Mouse (Mus musculus) left cerebral cortex, postnatal 36 days (tissue): ENCODE data around the gene Ankrd24. TPM values are rescaled to one million over a fixed set of nuclear protein-coding genes. Genes with fewer than 3 reads are reported as not detected.
"Not testable (repeated sequence)": the region's sequence is repeated elsewhere in the genome, so short reads cannot be mapped to it uniquely, and the experiment has no call there.

ENCODE experiments used
- DNase-seq, 2 experiments: peaks; one replicate each; pipeline ENCODE4 v3.0.0; 2021 to 2022; ENCODE audit warnings: low spot score in 2 of 2, mixed read lengths in 1 of 2
- intact Hi-C: fragments of 180-260 bp; cut with DNase I; formaldehyde crosslinking; loops from one replicate; pipeline ENCODE4 v1.15.1; 2025
- total RNA-seq, 2 experiments: library from RNA; stranded (reverse); gene quantifications; 2 replicates each; pipeline ENCODE4 v1.2.3; 2021

The Ankrd24 gene
- total RNA-seq, 2 experiments from 2014 or later, result 37.8 to 46.7 TPM

DNA sequence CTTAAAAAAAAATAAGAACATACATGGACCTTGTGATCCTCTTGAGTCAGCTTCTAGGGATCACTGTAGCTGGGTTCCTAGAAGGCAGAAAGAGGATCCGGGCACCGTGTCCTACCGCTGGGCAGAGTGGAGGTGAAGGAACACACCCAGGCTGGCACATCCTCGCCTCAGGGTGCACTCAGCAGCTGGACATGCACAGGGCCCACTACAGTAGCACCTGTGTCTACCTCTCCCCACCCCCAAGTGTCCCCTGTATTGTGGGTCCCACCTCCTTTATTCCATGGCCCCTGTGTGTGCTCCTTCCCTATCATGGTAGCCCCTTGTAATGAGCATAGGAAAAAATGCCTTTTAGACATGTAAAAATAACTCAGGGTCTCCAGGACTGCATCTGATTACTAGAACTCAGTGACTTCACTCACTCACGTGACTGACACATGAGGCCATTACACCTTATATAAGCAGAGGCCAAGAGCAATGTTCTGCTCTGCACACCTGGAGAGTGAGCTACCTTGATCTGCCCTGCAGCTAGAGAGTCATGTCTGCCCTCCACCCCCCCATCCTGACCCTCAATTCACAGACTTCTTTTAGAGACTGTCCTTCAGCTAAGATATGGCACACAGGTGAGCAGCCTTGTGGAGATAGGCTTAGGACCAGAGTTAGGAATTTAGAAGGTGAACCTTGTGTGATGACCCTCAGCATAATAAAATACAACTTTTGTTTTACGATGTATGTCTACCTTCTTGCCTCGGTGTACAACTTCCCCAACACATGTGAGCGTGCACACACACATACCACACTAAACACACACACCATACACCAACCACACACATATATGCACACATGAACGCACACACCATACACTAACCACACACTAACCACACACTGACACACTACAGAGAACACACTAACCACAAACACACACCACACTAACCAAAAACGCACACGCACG lies 24.0 kb upstream of the Ankrd24 start:
- intact Hi-C loops, result loop anchor here (2.0 to 5.0 kb wide), 2 partner anchors 41 to 102 kb away; partner anchors contain the start of gene S1pr4
- no peak for DNase-seq

- DNase-seq, result peak; percentile 83 to 88
- intact Hi-C loops, result loop anchor here (2.0 to 5.0 kb wide), 2 partner anchors 42 to 103 kb away; partner anchors contain the start of gene S1pr4
Observed at GRCm38 (mm10) chr10:81604968-81605665, 23.2 kb upstream of the Ankrd24 start.

GRCm38 (mm10) chr10:81605666-81605973 lies 22.7 kb upstream of the Ankrd24 start:
- DNase-seq, result no peak
- intact Hi-C loops, result loop anchor here (2.0 kb wide), 1 partner anchor 43 kb away; no protein-coding TSS in a partner anchor

GRCm38 (mm10) chr10:81605974-81606751 lies 22.2 kb upstream of the Ankrd24 start, which contains the start of gene BC025920:
Gene BC025920 (plus strand): TSS chr10:81606270.
- peak; percentile 90 to 91 for DNase-seq
- intact Hi-C loops, result loop anchor here (2.0 kb wide), 1 partner anchor 43 kb away; no protein-coding TSS in a partner anchor

DNA sequence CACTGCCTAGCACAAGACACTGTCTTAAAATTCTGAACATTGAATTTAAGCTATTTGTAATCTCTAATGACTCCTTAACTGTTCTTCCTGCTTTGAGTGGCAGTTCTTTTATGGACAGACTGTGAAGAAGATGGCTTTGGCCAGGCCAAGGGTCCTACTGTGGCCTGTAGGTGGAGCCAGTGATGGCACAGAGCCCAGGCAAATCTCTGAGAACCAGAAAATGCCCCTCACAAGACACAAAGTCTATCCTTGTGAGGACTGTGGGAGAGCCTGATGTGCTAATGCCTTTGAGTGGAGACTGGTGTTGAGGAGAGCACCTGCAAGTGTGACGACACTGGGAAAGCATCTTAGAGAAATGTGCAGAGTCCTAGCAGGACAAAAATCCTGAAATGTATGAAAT lies 20.0 kb upstream of the Ankrd24 start:
- DNase-seq, result no peak
- intact Hi-C loops, result no loop called here

GRCm38 (mm10) chr10:81612779-81613178 lies 15.6 kb upstream of the Ankrd24 start:
- DNase-seq, result no peak
- intact Hi-C loops, result no loop called here

- no peak for DNase-seq
- intact Hi-C loops, result no loop called here
Observed at GRCm38 (mm10) chr10:81615486-81615885, 12.9 kb upstream of the Ankrd24 start.

GRCm38 (mm10) chr10:81619976-81620375 lies 8.4 kb upstream of the Ankrd24 start:
- intact Hi-C loops, result no loop called here
- DNase-seq, result no peak

DNA sequence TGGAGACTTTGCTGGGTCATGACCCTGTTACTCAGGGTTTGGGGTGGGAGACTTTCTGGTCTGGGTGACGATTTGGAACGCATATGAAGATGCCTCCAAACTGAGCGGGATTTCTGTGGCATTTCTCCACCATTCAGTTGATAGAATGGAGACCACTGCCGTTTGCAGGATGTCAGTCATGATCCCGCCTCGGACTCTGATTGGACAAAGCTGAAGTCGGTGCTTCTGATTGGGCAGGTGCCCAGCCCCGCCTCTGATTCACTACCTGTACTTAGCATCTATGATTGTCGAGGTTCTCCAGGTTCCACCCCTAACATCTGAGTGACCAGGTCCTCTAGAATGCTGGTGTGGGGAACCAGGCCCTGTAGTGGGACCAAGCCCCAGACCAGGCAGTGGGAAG lies 7.6 kb upstream of the Ankrd24 start:
- DNase-seq, result no peak
- intact Hi-C loops, result no loop called here

DNA sequence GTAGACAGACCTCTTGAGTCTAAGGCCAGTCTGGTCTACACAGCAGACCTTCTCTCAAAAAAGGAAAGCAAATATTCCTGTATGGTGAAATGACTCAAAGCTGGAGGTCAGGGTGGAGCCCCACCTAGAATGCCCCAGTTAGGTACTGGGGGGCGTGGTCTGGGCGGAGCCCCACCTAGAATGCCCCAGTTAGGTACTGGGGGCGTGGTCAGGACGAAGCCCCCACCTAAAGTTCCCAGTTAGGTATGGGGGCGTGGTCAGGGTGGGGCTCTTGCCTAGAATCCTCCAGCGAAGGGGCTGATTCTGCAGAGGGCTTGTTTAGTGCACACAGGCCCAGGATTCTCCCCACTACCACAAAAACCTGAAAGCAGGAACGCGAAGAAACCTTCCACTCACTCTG lies 4.9 kb upstream of the Ankrd24 start:
- no peak for DNase-seq
- intact Hi-C loops, result no loop called here

GRCm38 (mm10) chr10:81626101-81626993 lies 2.0 kb upstream of the Ankrd24 start:
- DNase-seq, result no peak
- intact Hi-C loops, result no loop called here

DNA sequence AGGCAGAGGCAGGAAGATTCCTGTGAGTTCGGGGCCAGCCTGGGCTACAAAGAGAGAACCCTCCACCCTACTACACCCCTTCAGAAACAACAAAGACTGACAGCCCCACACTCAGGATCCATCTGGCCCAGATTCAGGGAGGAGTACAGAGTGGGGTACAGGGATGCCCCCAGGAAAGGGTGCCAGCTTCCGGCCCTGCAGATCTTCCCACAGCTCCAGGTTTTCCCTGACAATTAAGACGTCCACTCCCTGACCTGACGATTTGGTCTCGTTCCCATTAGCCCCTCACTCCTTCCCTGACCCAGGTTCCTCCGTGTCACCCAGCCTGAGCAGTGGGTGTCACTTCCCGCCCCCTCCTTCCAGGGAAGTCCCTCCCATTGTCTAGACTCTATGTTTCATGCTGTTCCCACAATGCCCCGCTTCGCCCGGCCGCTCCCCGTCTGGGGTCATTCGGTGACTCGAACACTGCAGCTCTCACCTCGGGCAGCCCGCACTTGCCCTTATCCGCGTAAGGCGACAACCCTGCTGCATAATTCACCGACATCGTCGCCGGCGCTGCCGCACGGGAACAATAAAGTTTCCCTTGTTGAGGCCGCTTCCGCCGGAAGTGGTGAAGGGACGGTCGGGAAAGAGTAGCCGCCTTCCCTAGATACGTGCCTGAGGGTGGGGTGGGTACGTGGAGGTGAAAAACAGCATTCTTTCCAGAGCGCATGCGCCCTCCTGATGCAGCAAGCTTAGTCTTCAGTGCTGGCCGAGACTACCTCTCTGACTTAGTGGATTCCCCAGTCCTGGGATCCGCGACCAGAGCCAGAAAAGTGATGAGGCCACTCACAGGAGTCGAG lies 1.1 kb upstream of the Ankrd24 start, which contains the start of gene Sirt6:
TSS of gene Sirt6 (minus strand) at position 804 of the 842 bp plus-strand sequence.
- intact Hi-C loops, result no loop called here
- peak; percentile 91 to 93 for DNase-seq

DNA sequence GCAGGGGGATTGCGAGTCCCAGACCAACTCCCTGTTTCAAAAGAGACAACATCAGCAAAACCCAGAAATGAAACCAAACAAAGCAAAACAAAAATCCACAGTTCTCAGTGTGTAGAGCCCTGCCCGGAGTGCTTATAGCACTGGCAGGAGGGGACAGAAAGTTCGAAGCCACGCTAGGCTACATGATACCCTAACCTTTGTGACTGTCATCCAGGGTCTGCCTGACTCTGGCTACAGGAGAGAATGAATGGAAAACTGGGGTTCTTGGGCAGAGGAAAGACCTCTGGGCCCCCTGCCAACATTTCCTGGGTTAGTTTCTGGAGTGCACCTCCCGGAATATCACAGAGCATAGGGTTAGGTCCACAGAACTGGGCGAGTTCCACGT lies 512 bp upstream of the Ankrd24 start:
- intact Hi-C loops, result no loop called here
- no peak for DNase-seq

DNA sequence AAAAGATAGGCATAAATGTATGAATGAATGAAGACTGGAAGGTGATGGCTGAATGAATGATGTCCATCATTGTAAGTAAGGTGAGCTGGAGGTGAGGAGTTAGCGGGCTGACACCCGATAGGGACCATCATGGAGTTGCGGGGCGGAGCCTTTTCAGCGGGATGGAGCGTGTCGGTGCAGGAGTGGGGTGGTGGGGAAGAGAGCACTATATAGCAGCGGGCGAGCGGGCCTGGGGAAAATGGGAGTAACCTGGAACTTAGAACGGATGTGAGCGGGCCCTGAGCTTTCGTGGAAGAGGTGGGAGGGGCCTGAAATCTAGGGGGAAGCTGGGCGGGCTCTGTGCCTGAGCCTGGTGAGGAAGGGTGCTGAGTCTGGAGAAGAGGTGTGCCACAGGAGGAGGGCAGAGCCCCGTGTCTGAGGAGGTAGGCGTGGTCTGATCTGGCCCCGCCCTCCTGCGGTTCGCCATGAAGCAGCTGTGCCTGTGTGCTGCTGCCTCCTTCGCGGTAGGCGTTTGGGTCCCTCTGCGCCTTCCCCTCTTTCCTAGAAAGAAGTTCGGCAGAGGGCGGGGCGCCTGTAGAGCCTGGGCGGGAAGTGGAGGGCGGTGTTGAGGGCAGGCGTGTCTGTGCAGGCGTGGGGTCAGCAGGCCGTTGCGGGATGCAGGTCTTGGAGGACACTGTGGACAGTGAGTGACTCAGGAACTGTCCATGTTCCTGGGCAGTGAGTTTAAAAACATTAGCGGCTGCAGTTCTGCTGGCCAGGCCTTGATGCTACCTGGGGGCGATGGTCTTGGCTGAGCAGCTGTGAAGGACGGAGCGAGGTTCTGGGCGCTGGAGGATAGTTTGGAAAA lies 5.1 kb downstream of the Ankrd24 start:
- intact Hi-C loops, result no loop called here

DNA sequence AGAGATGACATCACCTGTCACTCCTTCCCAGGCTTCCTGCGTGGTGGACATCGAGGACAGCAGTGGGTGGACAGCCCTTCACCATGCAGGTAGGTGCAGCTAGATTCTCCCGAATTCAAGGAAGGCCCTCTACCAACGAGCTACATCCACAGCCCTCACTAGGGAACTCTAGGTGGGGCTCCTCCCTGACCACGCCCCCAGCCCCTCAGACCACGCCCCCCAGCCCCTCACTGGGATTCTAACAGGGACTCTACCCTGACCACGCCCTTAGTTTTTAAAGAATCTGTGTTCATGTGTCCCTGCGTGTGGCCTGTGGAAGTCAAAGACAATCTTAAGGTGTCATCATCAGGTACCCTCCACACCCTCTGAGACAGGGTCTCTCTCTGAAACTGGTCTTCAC lies 8.0 kb downstream of the Ankrd24 start:
- intact Hi-C loops, result no loop called here
- no peak for DNase-seq

More for the DNA sequence above, 5.1 kb downstream of the Ankrd24 start:
- peak; percentile 82 for DNase-seq

GRCm38 (mm10) chr10:81638101-81638500 lies 9.8 kb downstream of the Ankrd24 start:
- intact Hi-C loops, result no loop called here
- DNase-seq, result no peak

- intact Hi-C loops, DNase-seq: not testable (repeated sequence)
Observed at GRCm38 (mm10) chr10:81640825-81641224, 12.5 kb downstream of the Ankrd24 start.
